Comparison of ENCODE assay signal across 8 mouse cellular contexts in the genomic region with DNA sequence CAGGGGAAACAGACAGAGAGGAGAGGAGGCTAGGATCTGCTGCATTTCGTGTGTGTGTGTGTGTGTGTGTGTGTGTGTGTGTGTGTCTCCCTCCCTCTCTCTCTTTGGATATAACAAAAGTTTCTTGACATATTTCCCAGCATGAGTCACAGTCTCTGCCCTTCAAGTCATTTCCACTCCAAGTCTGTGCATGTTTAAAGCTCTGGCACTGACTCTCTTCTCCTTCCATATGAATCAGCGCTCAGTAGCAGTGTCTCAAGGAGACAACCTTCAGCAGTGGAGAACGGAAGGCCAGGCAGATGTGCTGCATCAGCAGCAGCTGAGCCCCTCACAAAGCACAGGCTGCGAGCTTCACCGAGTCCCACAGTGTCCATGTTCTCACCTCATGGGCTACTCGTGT. TPM values are rescaled to one million over a fixed set of nuclear protein-coding genes. Genes with fewer than 3 reads are reported as not detected.
DNase-seq lines count a peak whose midpoint lies in the region; ATAC-seq and TF ChIP-seq lines count a peak whose summit lies in the region.

No protein-coding gene starts in this region.

- peak overlapping the region; percentile 64; the same call in 1 of the 2 replicates for H3K27ac ChIP-seq in heart, embryonic 10.5 days
- H3K27ac ChIP-seq in olfactory bulb, adult 2 months (ENCODE audit: insufficient read depth, low read depth, low read length) = peak overlapping the region; percentile 62
- no peak overlapping the region for H3K27ac ChIP-seq in midbrain, embryonic 13.5 days

- H3K4me1 ChIP-seq in heart, embryonic 10.5 days = peaks cover 52% of the 10 kb centered on the region
- peaks cover 13% of the 10 kb centered on the region; the same call in 1 of the 2 replicates for H3K4me1 ChIP-seq in olfactory bulb, adult 2 months (ENCODE audit: control insufficient read depth, insufficient read depth, low read length)
- H3K4me1 ChIP-seq in midbrain, embryonic 13.5 days (replicated peaks) = no peaks in the 10 kb centered on the region

- DNase-seq in kidney, postnatal 10 days = peak; percentile 11
- no peak for DNase-seq in kidney, postnatal 36 days
- DNase-seq in adipocyte (ENCODE audit: low spot score) = peak; percentile 83
- no peak for DNase-seq in heart, embryonic 10.5 days (ENCODE audit: low spot score)
- DNase-seq in thymus, postnatal 25 days = no peak
- DNase-seq in embryo, embryonic 10.5 days (ENCODE audit: low spot score) = no peak

- H3K9ac ChIP-seq in midbrain, embryonic 13.5 days (replicated peaks) = no peak overlapping the region

- ATAC-seq in midbrain, embryonic 13.5 days = no peak

- H3K4me2 ChIP-seq in midbrain, embryonic 13.5 days (replicated peaks) = no peak overlapping the region

- H3K9me3 ChIP-seq in heart, embryonic 10.5 days = no peaks in the 10 kb centered on the region
- H3K9me3 ChIP-seq in midbrain, embryonic 13.5 days = no peaks in the 10 kb centered on the region

- no peak for TF ChIP-seq CTCF in olfactory bulb, adult 2 months (IDR thresholded peaks at IDR 0.05; ENCODE audit: insufficient read depth, low read depth, low read length)

- 69% methylated on average over 6 of the region's 6 CpGs for WGBS in heart, embryonic 10.5 days
- 47% methylated on average over 6 of the region's 6 CpGs for WGBS in olfactory bulb, adult 2 months
- WGBS in midbrain, embryonic 13.5 days = 77% methylated on average over 6 of the region's 6 CpGs

- H3K36me3 ChIP-seq in heart, embryonic 10.5 days = no peaks in the 10 kb centered on the region
- H3K36me3 ChIP-seq in midbrain, embryonic 13.5 days = no peaks in the 10 kb centered on the region

- H3K27me3 ChIP-seq in heart, embryonic 10.5 days (ENCODE audit: insufficient read depth, poor library complexity, severe bottlenecking) = no peaks in the 10 kb centered on the region
- no peaks in the 10 kb centered on the region for H3K27me3 ChIP-seq in midbrain, embryonic 13.5 days

- H3K4me3 ChIP-seq in heart, embryonic 10.5 days = no peak overlapping the region
- H3K4me3 ChIP-seq in olfactory bulb, adult 2 months (ENCODE audit: insufficient read depth, low read depth, low read length) = no peak overlapping the region
- H3K4me3 ChIP-seq in midbrain, embryonic 13.5 days (replicated peaks) = no peak overlapping the region

- TF ChIP-seq POLR2A in olfactory bulb, adult 2 months (IDR thresholded peaks at IDR 0.05; ENCODE audit: insufficient read depth, low read depth, low read length) = no peak

RNA-seq across cellular contexts. Expression of a gene that starts 58.6 kb away (rescaled TPM):
- 15.1 and 19.5 TPM in 2 replicates for polyA plus RNA-seq in heart, embryonic 10.5 days (2016; fragmentation: Nextera tagmentation; extraction: Ambion mirVana)
- not detected in 2 replicates for polyA plus RNA-seq in olfactory bulb, adult 2 months (2012; ENCODE audit: insufficient read depth, insufficient read length, low replicate concordance, missing spikeins)
- 18.3 and 19.4 TPM in 2 replicates for polyA plus RNA-seq in midbrain, embryonic 13.5 days (2015; fragmentation: Nextera tagmentation; extraction: Ambion mirVana)

Comparison
In these comparisons a context has a peak if more than half of its experiments do, and no peak if none do; other contexts are left out.
1. DNase-seq: peak in kidney, postnatal 10 days (single experiment) and adipocyte (single experiment); none in kidney, postnatal 36 days (0 of 2), heart, embryonic 10.5 days (single experiment), thymus, postnatal 25 days (single experiment) and embryo, embryonic 10.5 days (single experiment).
2. RNA of a gene that starts 58.6 kb away (polyA plus RNA-seq): 18.3 to 19.4 TPM in midbrain, embryonic 13.5 days and 15.1 to 19.5 TPM in heart, embryonic 10.5 days; not detected in olfactory bulb, adult 2 months; every median in the first group is over 10 times any median in the second.